Mouse (Mus musculus) heart, postnatal 36 days (tissue): ENCODE results near the gene Naa38. TPM values are rescaled to one million over a fixed set of nuclear protein-coding genes. Genes with fewer than 3 reads are reported as not detected.

Experiments
- DNase-seq, 2 experiments: peaks; one replicate each; pipeline ENCODE4 v3.0.0; 2021 to 2022
- intact Hi-C: fragments of 180-260 bp; cut with DNase I; formaldehyde crosslinking; loops from one replicate; pipeline ENCODE4 v1.15.1; 2025
- total RNA-seq, 2 experiments: library from RNA; stranded (reverse); gene quantifications; 2 replicates each; pipeline ENCODE4 v1.2.3; 2021

Gene Naa38
- total RNA-seq, 2 experiments from 2014 or later: 101 to 103 TPM

DNA sequence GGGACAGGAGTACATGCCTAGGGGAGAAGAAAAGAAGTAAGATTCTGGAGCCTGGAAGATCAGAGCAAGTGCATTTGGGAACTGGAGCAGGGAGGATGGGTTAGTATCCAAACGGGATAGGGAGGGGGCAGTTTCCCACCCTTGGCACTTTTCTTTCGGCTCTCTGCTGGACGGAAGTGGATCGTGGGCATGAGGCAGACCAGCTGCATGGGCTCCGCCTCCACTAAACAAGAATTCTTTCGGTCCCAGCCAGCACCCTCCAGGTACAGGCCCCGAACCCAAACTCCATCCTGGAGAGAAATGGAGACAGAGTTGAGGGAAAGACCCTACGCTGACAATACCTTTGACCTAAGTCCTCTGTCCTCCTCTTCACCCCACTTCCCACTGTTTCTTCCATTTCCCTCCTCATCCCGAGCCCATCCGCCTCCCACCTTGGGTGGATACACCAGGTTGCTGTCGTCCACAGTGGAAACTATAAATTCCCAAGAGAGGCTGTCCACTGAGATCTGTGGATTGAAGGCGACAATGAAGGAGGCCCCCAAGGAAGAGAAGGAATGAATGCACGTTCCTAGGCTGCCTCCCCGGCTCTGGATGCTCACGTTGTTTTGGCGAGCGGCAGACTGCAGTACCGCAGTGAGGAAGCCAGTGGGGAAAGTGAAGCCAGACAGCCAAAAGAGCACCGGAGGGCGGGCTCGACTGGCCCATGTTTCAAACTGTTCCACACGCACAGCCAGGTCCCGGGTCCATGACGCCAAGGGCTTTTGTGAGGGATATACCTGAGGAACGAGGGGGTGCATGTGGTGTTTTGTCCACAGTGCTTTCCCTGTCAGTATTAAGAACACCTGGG lies 26.1 kb downstream of the Naa38 start:
- no peak for DNase-seq
- intact Hi-C loops: loop anchor here (2.0 kb wide), 1 partner anchor 57 kb away; no protein-coding TSS in a partner anchor

DNA sequence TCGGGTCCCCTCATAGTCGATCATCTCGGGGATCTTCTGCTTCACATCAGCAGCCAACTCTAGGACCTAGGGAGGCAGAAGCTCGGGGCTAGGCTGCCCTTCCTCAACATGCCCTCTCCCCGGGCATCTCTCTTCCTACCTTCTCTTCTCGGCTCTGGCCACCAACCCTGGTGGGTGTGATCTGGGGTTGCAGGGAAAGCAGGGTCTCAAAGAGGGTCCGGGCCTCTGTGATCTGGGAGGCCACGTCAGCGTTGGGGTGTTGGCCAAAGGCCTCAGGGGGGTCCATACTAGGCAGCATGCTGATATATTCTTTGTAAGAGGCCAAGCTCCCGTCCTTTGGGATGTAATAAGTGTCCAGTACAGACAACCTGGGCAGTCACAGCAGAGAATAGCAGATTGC lies 27.6 kb downstream of the Naa38 start:
- DNase-seq: no peak
- intact Hi-C loops: no loop called here

- intact Hi-C loops: no loop called here
- DNase-seq: no peak
Measured at GRCm38 (mm10) chr11:69423885-69424284, 28.6 kb downstream of the Naa38 start.

- DNase-seq: no peak
- intact Hi-C loops: no loop called here
Measured at GRCm38 (mm10) chr11:69426246-69426645, 31.0 kb downstream of the Naa38 start.

DNA sequence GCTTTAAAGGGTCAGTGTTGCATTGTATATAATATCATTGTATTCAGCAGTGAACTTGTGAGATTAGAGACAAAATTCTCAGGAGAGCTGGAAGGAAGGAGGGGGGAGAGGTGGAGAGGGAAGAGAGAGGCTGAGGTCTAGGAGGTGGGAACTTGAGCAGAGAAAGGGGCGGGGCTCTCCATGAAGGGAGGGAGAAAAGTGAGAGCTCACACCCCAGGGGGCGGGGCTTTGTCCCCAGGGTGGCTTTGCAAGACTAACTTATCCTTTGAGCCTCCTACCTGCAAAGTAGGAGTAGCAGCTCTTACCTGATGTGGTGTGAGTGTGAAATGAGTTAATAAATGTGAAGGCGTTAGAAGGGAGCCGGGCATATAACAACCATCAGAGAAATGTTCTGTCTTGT lies 33.5 kb downstream of the Naa38 start:
- DNase-seq: no peak
- intact Hi-C loops: no loop called here

DNA sequence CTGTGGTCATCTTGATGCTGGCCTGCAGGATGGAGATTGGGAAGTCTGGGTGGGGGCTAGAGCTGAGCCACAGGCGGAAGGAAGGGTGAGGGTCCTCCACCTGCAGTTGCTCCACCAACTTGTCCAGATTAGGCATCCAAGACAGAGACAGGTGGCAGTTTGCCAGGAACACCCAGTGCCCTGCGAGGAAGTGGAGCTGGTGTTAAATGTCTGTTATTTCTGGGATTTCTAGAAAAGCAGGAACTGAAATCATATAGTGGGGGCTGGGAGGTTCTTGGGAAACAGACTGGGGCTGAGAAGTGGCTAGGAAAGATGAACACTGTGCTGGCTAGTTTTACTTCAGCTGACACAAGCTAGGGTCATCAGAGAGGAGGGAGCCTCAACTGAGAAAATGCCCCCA lies 34.0 kb downstream of the Naa38 start:
- intact Hi-C loops: no loop called here
- peak in 1 of 2 experiments; percentile 53 for DNase-seq

DNA sequence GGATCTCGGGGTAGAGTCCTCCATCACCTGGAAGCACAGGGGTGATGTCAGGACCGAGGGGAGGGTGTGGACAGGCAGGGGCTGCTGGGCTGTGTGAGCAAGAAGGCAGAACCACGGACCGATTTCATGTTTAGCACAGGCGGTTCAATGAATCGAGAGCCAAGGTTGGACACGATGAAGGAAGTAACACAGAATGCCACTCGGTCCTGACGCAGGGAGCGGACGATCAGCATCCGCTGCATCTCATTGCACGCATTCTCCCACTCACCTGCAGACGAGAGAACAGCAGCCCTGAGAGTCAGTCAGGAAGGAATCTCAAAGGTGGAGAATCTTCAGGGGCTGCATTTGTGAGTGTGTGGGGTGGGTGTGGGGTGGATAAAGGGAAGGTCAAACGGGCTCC lies 35.3 kb downstream of the Naa38 start:
- no peak for DNase-seq
- intact Hi-C loops: no loop called here

GRCm38 (mm10) chr11:69431829-69432639 lies 36.7 kb downstream of the Naa38 start:
- intact Hi-C loops: loop anchor here (1.0 to 2.0 kb wide), 3 partner anchors 31 to 163 kb away; no protein-coding TSS in a partner anchor
- peak; percentile 55 to 66 for DNase-seq

DNA sequence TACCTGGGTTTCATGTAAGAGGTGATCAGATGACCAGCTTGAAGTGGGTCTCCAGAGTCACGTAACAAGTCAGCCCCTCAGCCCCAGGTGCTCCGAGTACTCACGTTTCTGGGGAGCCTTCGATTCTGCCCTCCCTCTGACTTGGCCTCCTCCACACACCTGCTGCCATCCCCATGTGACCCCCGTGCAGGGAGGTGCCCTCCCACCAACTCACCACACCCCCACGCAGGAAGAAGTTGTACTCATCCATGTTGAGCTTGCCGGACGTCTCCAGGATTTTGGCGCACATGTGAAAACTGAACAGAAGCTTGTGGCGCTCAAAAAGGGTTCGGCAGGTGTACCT lies 37.3 kb downstream of the Naa38 start:
- no peak for DNase-seq
- intact Hi-C loops: loop anchor here (1.0 to 2.0 kb wide), 3 partner anchors 31 to 164 kb away; no protein-coding TSS in a partner anchor

DNA sequence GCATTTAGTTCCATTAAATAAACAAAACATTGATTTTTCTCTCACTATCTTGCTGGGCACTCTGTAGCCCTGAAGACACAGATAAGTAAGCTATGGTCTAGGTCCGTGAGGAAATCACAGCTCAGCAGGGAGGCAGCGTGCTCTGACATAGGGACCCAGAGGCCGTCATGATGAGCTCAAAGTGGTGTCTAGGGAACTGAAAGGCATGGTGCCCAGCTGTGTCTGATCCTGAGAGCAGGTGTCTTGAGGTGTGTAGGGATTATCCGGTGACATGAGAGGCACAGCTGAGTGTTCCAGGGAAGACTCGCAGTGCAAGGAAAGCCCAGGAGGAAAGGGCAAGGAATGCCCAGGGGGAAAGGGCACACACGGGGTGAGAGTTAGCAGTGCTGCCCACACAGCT lies 37.9 kb downstream of the Naa38 start:
- intact Hi-C loops: loop anchor here (2.0 kb wide), 2 partner anchors 80 to 164 kb away; no protein-coding TSS in a partner anchor
- no peak for DNase-seq

GRCm38 (mm10) chr11:69437291-69437690 lies 42.0 kb downstream of the Naa38 start:
- DNase-seq: no peak
- intact Hi-C loops: no loop called here

- DNase-seq: peak in 1 of 2 experiments; percentile 19
- intact Hi-C loops: no loop called here
Measured at GRCm38 (mm10) chr11:69443328-69443727, 48.0 kb downstream of the Naa38 start.

Other genes starting within 250 kb of the Naa38 start
- not detected for gene Alox12b, start 238.5 kb upstream of the Naa38 start, total RNA-seq
- 1 to 10 TPM; 1.4 to 2.1 TPM for gene Alox8, start 197.6 kb upstream of the Naa38 start, total RNA-seq
- gene Gucy2e, start 158.5 kb upstream of the Naa38 start, total RNA-seq: 1 to 10 TPM; 1.5 to 1.7 TPM
- gene Cntrob, start 71.7 kb upstream of the Naa38 start, total RNA-seq: 1 to 10 TPM; 2.8 to 3.1 TPM
- 10 to 100 TPM; 54.3 to 60.1 TPM for gene Trappc1, start 71.5 kb upstream of the Naa38 start, total RNA-seq
- under 1 TPM in 1 of 2 experiments, not detected in 1; 0.28 TPM for gene Kcnab3, start 69.2 kb upstream of the Naa38 start, total RNA-seq
- under 1 TPM; 0.27 to 0.89 TPM for gene Rnf227, start 55.0 kb upstream of the Naa38 start, total RNA-seq
- 10 to 100 TPM; 21.8 to 22.8 TPM for gene Chd3, start 26.1 kb upstream of the Naa38 start, total RNA-seq
- gene Cyb5d1, start 144 bp downstream of the Naa38 start, total RNA-seq: 10 to 100 TPM; 29.6 to 31.8 TPM
- gene Tmem88, start 2.7 kb downstream of the Naa38 start, total RNA-seq: 10 to 100 TPM; 23.3 to 29.6 TPM
- gene Kdm6b, start 18.2 kb downstream of the Naa38 start, total RNA-seq: 10 to 100 TPM; 26.1 to 29.1 TPM
- gene Dnah2, start 153.6 kb downstream of the Naa38 start, total RNA-seq: under 1 TPM; 0.33 to 0.57 TPM
- 10 to 100 TPM; 77.4 to 98.0 TPM for gene Efnb3, start 164.7 kb downstream of the Naa38 start, total RNA-seq
- gene Wrap53, start 184.8 kb downstream of the Naa38 start, total RNA-seq: 1 to 10 TPM; 5.1 to 6.3 TPM
- gene Trp53, start 184.9 kb downstream of the Naa38 start, total RNA-seq: 10 to 100 TPM; 13.9 to 17.0 TPM
- 10 to 100 TPM; 20.9 to 22.5 TPM for gene Atp1b2, start 210.5 kb downstream of the Naa38 start, total RNA-seq
- gene Shbg, start 222.4 kb downstream of the Naa38 start, total RNA-seq: not detected
- 1 to 10 TPM; 3.7 to 4.1 TPM for gene Sat2, start 226.5 kb downstream of the Naa38 start, total RNA-seq
- 10 to 100 TPM; 87.3 to 98.6 TPM for gene Fxr2, start 237.5 kb downstream of the Naa38 start, total RNA-seq